Mouse (Mus musculus) myocyte (in vitro differentiated cells): Measurements from ENCODE around the gene Gm28038.

ENCODE experiments used
- CEBPB ChIP-seq: IDR thresholded peaks from 2 replicates; pipeline ENCODE4 v1.6.1; 2011; ENCODE audit warnings: mild to moderate bottlenecking, moderate library complexity; ENCODE audit not compliant: poor library complexity, insufficient read depth, severe bottlenecking
- E2F4 ChIP-seq: IDR thresholded peaks from one replicate; pipeline ENCODE4 v1.6.1; 2011; ENCODE audit warnings: mild to moderate bottlenecking, control low read depth, moderate library complexity; ENCODE audit not compliant: insufficient read depth
- MAX ChIP-seq: IDR thresholded peaks from one replicate; pipeline ENCODE4 v1.6.1; 2011; ENCODE audit warnings: low read depth, mild to moderate bottlenecking, control low read depth
- MYOD1 ChIP-seq, 3 experiments: IDR thresholded peaks; one replicate each; pipeline ENCODE4 v1.6.1; 2011; ENCODE audit warnings: control low read depth in 2 of 3, low read depth in 2 of 3, mild to moderate bottlenecking in 2 of 3, moderate library complexity in 1 of 3; ENCODE audit not compliant: insufficient read length in 2 of 3, control insufficient read depth in 1 of 3
- MYOG ChIP-seq, 3 experiments: IDR thresholded peaks; one replicate each; pipeline ENCODE4 v1.6.1; 2011; ENCODE audit warnings: control low read depth in 2 of 3, low read depth in 2 of 3, mild to moderate bottlenecking in 2 of 3; ENCODE audit not compliant: insufficient read length in 2 of 3, control insufficient read depth in 1 of 3, insufficient read depth in 1 of 3
- POLR2A ChIP-seq: IDR thresholded peaks from one replicate; pipeline ENCODE4 v1.6.1; 2011; ENCODE audit warnings: low read depth, mild to moderate bottlenecking, control low read depth, moderate library complexity; ENCODE audit not compliant: insufficient read length
- POLR2AphosphoS2 ChIP-seq: IDR thresholded peaks from one replicate; pipeline ENCODE4 v1.6.1; 2011; ENCODE audit warnings: low read depth, control low read depth; ENCODE audit not compliant: insufficient read length
- TCF12 ChIP-seq: IDR thresholded peaks from one replicate; pipeline ENCODE4 v1.6.1; 2011; ENCODE audit warnings: mild to moderate bottlenecking, control low read depth; ENCODE audit not compliant: poor library complexity, insufficient read depth, severe bottlenecking
- USF1 ChIP-seq: IDR thresholded peaks from one replicate; pipeline ENCODE4 v1.6.1; 2011; ENCODE audit warnings: low read depth, mild to moderate bottlenecking, control low read depth, moderate library complexity

- TF ChIP-seq POLR2A (no peak), CEBPB (no peak), MAX (no peak), USF1 (no peak), E2F4 (no peak), MYOD1 (IDR thresholded peaks at IDR 0.05; ENCODE audit: control insufficient read depth in 1 of 3, insufficient read length in 2 of 3, low read depth in 2 of 3) (no peak), POLR2AphosphoS2 (no peak), MYOG (IDR thresholded peaks at IDR 0.05; ENCODE audit: control insufficient read depth in 1 of 3, insufficient read depth in 1 of 3, insufficient read length in 2 of 3, low read depth in 2 of 3) (no peak), TCF12 (no peak)
Measured at GRCm38 (mm10) chr2:30262840-30263441, 17.9 kb upstream of the Gm28038 start.
